Mouse (Mus musculus) heart, postnatal 0 days (tissue): ENCODE measurements around the gene Elovl6.

Experiments used
- CTCF ChIP-seq: IDR thresholded peaks from 2 replicates; pipeline ENCODE4 v1.5.1; 2016; ENCODE audit warnings: antibody characterized with exemption, control low read depth, low read depth
- EP300 ChIP-seq: IDR thresholded peaks from 2 replicates; pipeline ENCODE4 v1.6.1; 2016; ENCODE audit warnings: antibody characterized with exemption, low read depth

- TF ChIP-seq CTCF = no peak
- no peak for TF ChIP-seq EP300
Observed at GRCm38 (mm10) chr3:129593735-129594134, 61.6 kb downstream of the Elovl6 start.
